Mouse (Mus musculus): ENCODE measurements around the gene Zfp385b. TPM values are rescaled to one million over a fixed set of nuclear protein-coding genes. Genes with fewer than 3 reads are reported as not detected.
"Not testable (repeated sequence)": the region's sequence is repeated elsewhere in the genome, so short reads cannot be mapped to it uniquely, and the experiment has no call there.

Zfp385b gene
- polyA plus RNA-seq, 1 experiment from 2014 or later: 5.6 TPM

- 0 out of 2 replicates have a peak, but pooled peaks cover 4% of the 10 kb centered on the region for H3K4me1 ChIP-seq (ENCODE audit: insufficient read depth)
- no peak overlapping the region for H3K9ac ChIP-seq
- H3K9me3 ChIP-seq (ENCODE audit: low read depth, low read length): no peaks in the 10 kb centered on the region
- no peak overlapping the region for H3K4me2 ChIP-seq
- no peaks in the 10 kb centered on the region for H3K36me3 ChIP-seq (ENCODE audit: insufficient read depth)
- H3K27ac ChIP-seq (ENCODE audit: low read depth): no peak overlapping the region
- peak; percentile 54 for DNase-seq
- no peak overlapping the region for H3K4me3 ChIP-seq (ENCODE audit: low read depth, low read length)
- no peaks in the 10 kb centered on the region for H3K27me3 ChIP-seq (ENCODE audit: insufficient read depth, low read length)
- ATAC-seq (ENCODE audit: insufficient read depth): peak; percentile 88
- 0 out of 2 replicates have a peak, but pooled peaks have one; percentile 5 for TF ChIP-seq CTCF (IDR thresholded peaks at IDR 0.05; ENCODE audit: low read depth)
- 26% methylated on average over 1 of the region's 1 CpGs for WGBS
Measured at GRCm38 (mm10) chr2:77457120-77457519, 362.3 kb downstream of the Zfp385b start.

- Histone ChIP-seq H3K4me3 (ENCODE audit: low read depth, low read length) (no peak overlapping the region), H3K4me1 (ENCODE audit: insufficient read depth) (0 out of 2 replicates have a peak, but pooled peaks cover 4% of the 10 kb centered on the region), H3K27me3 (ENCODE audit: insufficient read depth, low read length) (no peaks in the 10 kb centered on the region), H3K27ac (ENCODE audit: low read depth) (no peak overlapping the region), H3K36me3 (ENCODE audit: insufficient read depth) (no peaks in the 10 kb centered on the region), H3K9ac (no peak overlapping the region), H3K9me3 (ENCODE audit: low read depth, low read length) (no peaks in the 10 kb centered on the region), H3K4me2 (no peak overlapping the region)
- WGBS: 34% methylated on average over 4 of the region's 4 CpGs
- TF ChIP-seq CTCF (IDR thresholded peaks at IDR 0.05; ENCODE audit: low read depth): peak; percentile 79
- DNase-seq (peak; percentile 82), ATAC-seq (ENCODE audit: insufficient read depth) (peak; percentile 84)
Measured at GRCm38 (mm10) chr2:77456602-77457001, 362.8 kb downstream of the Zfp385b start.

- Histone ChIP-seq H3K9ac (no peak overlapping the region), H3K4me1 (ENCODE audit: insufficient read depth) (peaks cover 6% of the 10 kb centered on the region; the same call in 1 of the 2 replicates), H3K27ac (ENCODE audit: low read depth) (no peak overlapping the region), H3K36me3 (ENCODE audit: insufficient read depth) (no peaks in the 10 kb centered on the region), H3K27me3 (ENCODE audit: insufficient read depth, low read length) (no peaks in the 10 kb centered on the region), H3K4me2 (no peak overlapping the region), H3K9me3 (ENCODE audit: low read depth, low read length) (no peaks in the 10 kb centered on the region), H3K4me3 (ENCODE audit: low read depth, low read length) (no peak overlapping the region)
- ATAC-seq (ENCODE audit: insufficient read depth) (no peak), DNase-seq (no peak)
- no peak for TF ChIP-seq CTCF (IDR thresholded peaks at IDR 0.05; ENCODE audit: low read depth)
- 47% methylated on average over 7 of the region's 7 CpGs for WGBS
Measured at GRCm38 (mm10) chr2:77454341-77454937, 365.0 kb downstream of the Zfp385b start.

- H3K27me3 ChIP-seq (ENCODE audit: insufficient read depth, low read length): no peaks in the 10 kb centered on the region
- H3K4me3 ChIP-seq (ENCODE audit: low read depth, low read length): no peak overlapping the region
- H3K27ac ChIP-seq (ENCODE audit: low read depth): no peak overlapping the region
- no peaks in the 10 kb centered on the region for H3K36me3 ChIP-seq (ENCODE audit: insufficient read depth)
- H3K4me1 ChIP-seq (ENCODE audit: insufficient read depth): peaks cover 6% of the 10 kb centered on the region; the same call in 1 of the 2 replicates
- H3K9me3 ChIP-seq (ENCODE audit: low read depth, low read length): no peaks in the 10 kb centered on the region
- no peak for TF ChIP-seq CTCF (IDR thresholded peaks at IDR 0.05; ENCODE audit: low read depth)
- WGBS: 44% methylated on average over 3 of the region's 3 CpGs
- DNase-seq (peak; percentile 7), ATAC-seq (ENCODE audit: insufficient read depth) (no peak)
- H3K4me2 ChIP-seq: no peak overlapping the region
- no peak overlapping the region for H3K9ac ChIP-seq
Measured at GRCm38 (mm10) chr2:77453786-77454185, 365.7 kb downstream of the Zfp385b start.

GRCm38 (mm10) chr2:77450017-77450416 lies 369.4 kb downstream of the Zfp385b start:
- not testable (repeated sequence) for H3K9ac ChIP-seq; H3K4me3 ChIP-seq (ENCODE audit: low read depth, low read length); H3K27ac ChIP-seq (ENCODE audit: low read depth); H3K27me3 ChIP-seq (ENCODE audit: insufficient read depth, low read length); H3K4me1 ChIP-seq (ENCODE audit: insufficient read depth); H3K36me3 ChIP-seq (ENCODE audit: insufficient read depth); H3K9me3 ChIP-seq (ENCODE audit: low read depth, low read length); H3K4me2 ChIP-seq
- DNase-seq: peak; percentile 18
- 29% methylated on average over 5 of the region's 5 CpGs for WGBS
- peak; percentile 67; the same call in 1 of the 2 replicates for ATAC-seq (ENCODE audit: insufficient read depth)

GRCm38 (mm10) chr2:77448951-77449480 lies 370.4 kb downstream of the Zfp385b start:
- WGBS: 14% methylated on average over 8 of the region's 8 CpGs
- Histone ChIP-seq H3K4me1 (ENCODE audit: insufficient read depth) (peaks cover 2% of the 10 kb centered on the region; the same call in 1 of the 2 replicates), H3K27ac (ENCODE audit: low read depth) (no peak overlapping the region), H3K9ac (no peak overlapping the region), H3K36me3 (ENCODE audit: insufficient read depth) (no peaks in the 10 kb centered on the region), H3K27me3 (ENCODE audit: insufficient read depth, low read length) (no peaks in the 10 kb centered on the region), H3K4me2 (no peak overlapping the region), H3K4me3 (ENCODE audit: low read depth, low read length) (no peak overlapping the region), H3K9me3 (ENCODE audit: low read depth, low read length) (no peaks in the 10 kb centered on the region)
- peak; percentile 23; the same call in 1 of the 2 replicates for ATAC-seq (ENCODE audit: insufficient read depth)
- peak; percentile 24 for DNase-seq
- no peak for TF ChIP-seq CTCF (IDR thresholded peaks at IDR 0.05; ENCODE audit: low read depth)

GRCm38 (mm10) chr2:77444282-77444681 lies 375.2 kb downstream of the Zfp385b start:
- Histone ChIP-seq H3K27ac (ENCODE audit: low read depth) (no peak overlapping the region), H3K4me1 (ENCODE audit: insufficient read depth) (no peaks in the 10 kb centered on the region), H3K9me3 (ENCODE audit: low read depth, low read length) (no peaks in the 10 kb centered on the region), H3K4me3 (ENCODE audit: low read depth, low read length) (no peak overlapping the region), H3K4me2 (no peak overlapping the region), H3K27me3 (ENCODE audit: insufficient read depth, low read length) (no peaks in the 10 kb centered on the region), H3K36me3 (ENCODE audit: insufficient read depth) (no peaks in the 10 kb centered on the region), H3K9ac (no peak overlapping the region)
- no peak for DNase-seq
- TF ChIP-seq CTCF (IDR thresholded peaks at IDR 0.05; ENCODE audit: low read depth): no peak
- WGBS: 79% methylated on average over 8 of the region's 8 CpGs
- ATAC-seq (ENCODE audit: insufficient read depth): no peak
